Mouse (Mus musculus) retina, adult 2 months (tissue): ENCODE results near the gene Necap2.

Experiments
- DNase-seq: peaks from one replicate; pipeline ENCODE4 v3.0.0-alpha.2; 2012; ENCODE audit warnings: low read depth, low spot score

Gene Necap2

DNA sequence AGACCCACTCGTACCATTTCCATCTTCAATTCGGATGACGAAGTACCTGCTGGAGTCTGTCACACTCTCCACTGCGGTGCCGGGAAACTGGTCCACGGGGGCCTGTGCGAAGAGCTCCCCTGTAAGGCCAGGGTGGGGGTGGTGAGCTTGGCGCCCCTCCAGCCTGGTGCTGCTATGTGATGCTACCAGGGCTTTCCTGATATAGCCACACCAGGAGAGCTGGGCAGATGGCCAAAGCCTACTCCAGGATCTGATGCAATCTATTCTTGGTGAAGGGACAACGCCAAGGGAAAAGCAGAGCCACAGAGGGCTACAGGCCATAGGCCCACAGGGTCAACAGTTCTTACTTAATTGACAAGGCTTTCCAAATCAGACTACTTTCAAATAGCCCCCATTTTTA lies 4.5 kb downstream of the Necap2 start:
- no peak for DNase-seq

DNA sequence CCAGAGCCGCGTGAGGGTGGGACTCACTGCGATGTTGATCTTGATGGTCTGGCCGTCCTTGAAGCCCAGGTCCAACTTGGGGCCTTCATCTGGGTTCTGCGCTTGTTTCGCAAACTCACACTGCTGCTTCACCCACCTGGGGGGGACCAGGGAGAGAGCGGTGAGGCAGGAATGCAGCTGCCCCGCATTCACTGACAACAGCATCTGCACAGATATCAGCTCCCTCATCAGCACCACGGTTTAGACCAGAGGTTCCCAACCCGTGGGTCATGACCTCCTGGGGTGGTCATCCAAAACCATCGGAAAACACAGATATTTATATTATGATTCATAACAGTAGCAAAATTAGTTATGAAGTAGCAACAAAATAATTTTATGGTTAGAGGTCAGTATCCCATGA lies 5.7 kb downstream of the Necap2 start:
- no peak for DNase-seq

- no peak for DNase-seq
These were observed 8.4 kb downstream of the Necap2 start for GRCm38 (mm10) chr4:141069731-141070130.

DNA sequence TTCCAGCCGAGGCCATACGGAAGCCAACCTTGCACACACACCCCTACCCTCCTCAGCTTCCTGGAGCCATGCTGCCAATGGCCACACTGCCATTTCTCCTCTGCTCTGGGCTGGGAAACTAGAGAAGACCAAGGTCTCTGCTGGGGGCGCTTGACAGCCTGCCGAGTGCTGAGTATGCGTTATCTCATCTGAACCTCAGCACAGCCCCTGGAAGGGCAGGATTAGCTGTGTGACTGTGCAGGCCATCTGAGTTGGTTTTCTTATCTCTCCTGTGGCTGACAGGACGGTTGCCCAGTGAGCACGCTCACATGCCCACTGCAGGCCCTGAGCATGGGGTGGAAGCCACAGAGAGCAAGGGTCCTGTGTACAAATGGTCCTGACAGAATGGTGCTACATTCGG lies 9.5 kb downstream of the Necap2 start:
- no peak for DNase-seq

- no peak for DNase-seq
These were observed 10.6 kb downstream of the Necap2 start for GRCm38 (mm10) chr4:141067516-141068046.

- no peak for DNase-seq
These were observed 11.2 kb downstream of the Necap2 start for GRCm38 (mm10) chr4:141066709-141067515.

DNA sequence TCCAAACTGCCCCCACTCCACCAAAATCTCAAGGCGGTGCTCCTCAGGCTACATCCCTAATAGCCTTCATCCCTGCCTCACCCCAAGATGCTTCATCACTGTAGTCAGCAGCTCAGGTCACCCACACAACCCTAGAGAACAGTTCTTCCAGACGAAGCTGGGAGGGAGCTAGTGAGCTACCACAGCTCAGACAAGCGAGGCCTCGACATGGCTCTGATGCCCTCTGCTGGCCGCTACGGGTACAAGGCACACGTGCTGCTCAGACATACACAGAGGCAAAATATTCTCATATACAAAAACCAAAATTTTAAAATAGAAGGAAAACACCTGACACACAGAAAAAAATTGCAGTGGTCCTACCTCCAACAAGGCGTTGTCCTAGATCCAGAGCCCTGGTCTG lies 13.0 kb downstream of the Necap2 start:
- peak; percentile 76 for DNase-seq

GRCm38 (mm10) chr4:141064104-141064659 lies 14.0 kb downstream of the Necap2 start:
- DNase-seq: no peak

DNA sequence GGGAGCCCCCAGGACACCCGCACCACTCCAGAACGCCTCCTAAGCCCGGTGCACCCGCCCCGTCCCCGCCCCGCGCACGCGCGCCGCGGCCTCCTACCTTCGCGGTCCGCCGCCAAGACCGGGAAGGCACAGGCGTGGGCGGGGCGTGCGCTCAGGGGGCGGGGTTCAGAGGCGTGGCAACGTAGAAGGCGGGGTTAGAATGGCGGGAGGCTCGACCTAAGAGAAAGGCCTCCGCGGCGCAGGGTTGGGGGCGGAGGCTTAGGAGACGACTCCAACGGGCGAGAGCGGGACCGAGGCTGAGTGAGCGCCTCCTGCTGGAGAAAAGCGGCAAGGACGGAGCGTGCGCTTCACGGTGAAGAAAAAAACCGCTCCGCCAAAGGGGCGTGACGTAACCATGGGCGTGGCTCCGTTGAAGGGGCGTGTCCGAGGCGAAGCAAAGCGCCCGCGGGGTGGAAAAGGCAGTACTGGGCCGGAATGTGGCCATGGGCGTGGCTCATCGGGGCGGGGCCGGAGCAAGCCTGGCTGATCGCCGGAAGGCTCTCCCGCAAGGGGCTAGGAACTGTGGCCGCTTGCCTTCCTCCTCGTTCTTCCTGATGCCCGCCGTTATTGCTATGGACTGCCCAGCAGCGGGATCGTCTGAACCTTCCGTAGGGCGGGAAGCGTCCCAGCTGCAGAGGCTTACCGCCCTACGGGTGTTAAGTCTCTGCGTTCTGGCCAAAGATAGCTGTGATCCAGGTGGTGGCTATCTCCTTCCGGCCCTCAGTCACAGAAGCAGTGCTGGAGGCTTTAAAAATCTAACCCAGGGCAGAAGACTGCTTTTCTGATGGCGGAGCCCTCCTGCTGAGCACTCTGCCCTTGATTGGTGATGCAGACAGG lies 17.5 kb downstream of the Necap2 start, which contains the start of gene Crocc:
Crocc (minus strand) TSS at position 125 of the 876 bp plus-strand sequence.
- peak; percentile 99 for DNase-seq

GRCm38 (mm10) chr4:141059616-141060425 lies 18.3 kb downstream of the Necap2 start:
- no peak for DNase-seq

GRCm38 (mm10) chr4:141058835-141059234 lies 19.3 kb downstream of the Necap2 start:
- no peak for DNase-seq

DNA sequence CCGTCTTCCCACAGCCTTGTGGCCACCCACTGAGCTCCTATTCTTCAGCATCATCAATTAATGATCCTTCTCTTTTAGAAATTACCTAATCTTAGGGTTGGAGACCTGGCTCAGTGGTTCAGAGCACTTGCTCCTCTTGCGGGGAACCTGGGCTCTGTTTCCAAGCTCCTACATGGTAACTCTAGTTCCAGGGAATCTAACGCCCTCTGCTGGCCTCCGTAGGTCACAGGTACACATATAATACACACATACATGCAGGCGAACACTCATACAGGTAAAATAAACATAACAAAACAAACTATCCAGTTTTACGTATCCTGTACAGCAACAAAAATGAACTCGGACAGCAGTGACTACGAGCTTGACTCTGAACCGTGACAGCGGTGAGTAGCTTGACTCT lies 21.2 kb downstream of the Necap2 start:
- DNase-seq: no peak

DNA sequence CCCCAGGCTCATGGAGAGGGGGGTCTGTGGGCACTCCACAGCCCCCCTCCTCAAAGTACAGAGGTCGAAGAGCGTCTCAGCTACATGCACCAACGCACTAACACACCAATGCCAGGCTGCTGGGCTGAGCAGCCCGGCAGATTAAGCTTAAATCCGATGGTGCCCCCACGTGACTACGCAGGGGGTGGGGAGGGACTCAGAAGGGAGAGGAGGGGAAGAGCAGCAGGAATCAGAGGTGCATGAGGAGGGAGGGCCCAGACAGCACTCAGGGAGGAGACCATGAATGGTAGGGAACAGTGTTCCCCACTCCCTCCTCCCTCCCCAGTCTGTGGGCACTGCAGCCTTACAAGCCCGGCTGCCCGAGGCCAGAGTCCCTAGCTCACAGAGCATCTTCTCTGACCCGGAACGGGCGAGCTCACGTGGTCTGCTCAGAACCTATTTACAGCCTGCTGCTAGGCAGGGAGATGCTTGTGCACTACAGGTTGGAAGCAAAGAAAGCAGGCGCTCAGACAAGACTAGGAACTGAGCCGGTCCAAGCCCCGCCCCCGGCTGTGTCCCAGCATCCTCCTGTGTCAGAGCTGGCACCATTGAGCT lies 24.5 kb downstream of the Necap2 start:
- peak; percentile 85 for DNase-seq

- peak; percentile 78 for DNase-seq
These were observed 25.0 kb downstream of the Necap2 start for GRCm38 (mm10) chr4:141053138-141053537.

GRCm38 (mm10) chr4:141052442-141052841 lies 25.7 kb downstream of the Necap2 start:
- no peak for DNase-seq

DNA sequence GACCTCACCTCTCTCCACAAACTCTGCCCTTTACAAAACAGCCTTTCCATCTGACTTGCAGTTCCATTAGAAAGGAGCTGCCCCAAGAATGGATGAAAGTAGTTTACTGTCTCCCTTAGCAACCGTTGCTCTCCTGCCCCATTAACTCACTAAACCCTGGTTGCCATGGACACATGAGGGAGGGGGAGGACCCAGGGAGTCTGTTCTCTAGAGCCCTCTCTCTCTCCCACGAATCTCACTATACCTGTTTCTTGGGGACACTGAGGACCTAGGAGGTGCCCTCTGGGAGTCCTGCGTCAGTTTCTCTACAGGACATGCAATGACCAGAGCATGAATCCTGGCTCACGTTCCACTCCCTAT lies 28.7 kb downstream of the Necap2 start:
- DNase-seq: no peak

- no peak for DNase-seq
These were observed 29.2 kb downstream of the Necap2 start for GRCm38 (mm10) chr4:141048810-141049475.

DNA sequence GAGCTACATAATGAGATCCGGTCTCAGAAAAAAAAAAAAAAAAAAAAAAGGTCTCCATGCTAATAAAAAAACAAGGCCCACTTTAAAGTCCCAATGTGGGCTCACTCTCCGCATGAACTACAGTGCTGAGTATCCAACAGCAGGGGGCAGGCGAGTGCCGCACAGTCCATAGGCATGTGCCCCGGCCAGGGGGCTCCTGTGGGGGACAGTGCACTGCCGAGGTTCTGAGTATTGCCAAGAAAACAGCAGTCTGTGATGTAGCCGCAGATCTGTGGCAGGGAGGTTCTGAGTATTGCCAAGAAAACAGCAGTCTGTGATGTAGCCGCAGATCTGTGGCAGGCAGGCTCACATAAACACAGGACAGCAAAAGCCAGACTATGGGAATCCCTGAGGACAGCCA lies 33.3 kb downstream of the Necap2 start:
- DNase-seq: no peak

GRCm38 (mm10) chr4:141041117-141041516 lies 37.0 kb downstream of the Necap2 start:
- no peak for DNase-seq
